Mouse (Mus musculus) olfactory bulb, adult 2 months (tissue): Measurements from ENCODE around the gene Pop7.

ENCODE experiments used
- CTCF ChIP-seq: fragments of 200-500 bp; IDR thresholded peaks from 2 replicates; pipeline ENCODE4 v1.5.1; 2012; ENCODE audit warnings: low read depth, mild to moderate bottlenecking, low read length, moderate library complexity; ENCODE audit not compliant: insufficient read depth
- POLR2A ChIP-seq: fragments of 200-500 bp; IDR thresholded peaks from 2 replicates; pipeline ENCODE4 v1.6.1; 2012; ENCODE audit warnings: mild to moderate bottlenecking, low read depth, low read length, moderate library complexity; ENCODE audit not compliant: insufficient read depth

DNA sequence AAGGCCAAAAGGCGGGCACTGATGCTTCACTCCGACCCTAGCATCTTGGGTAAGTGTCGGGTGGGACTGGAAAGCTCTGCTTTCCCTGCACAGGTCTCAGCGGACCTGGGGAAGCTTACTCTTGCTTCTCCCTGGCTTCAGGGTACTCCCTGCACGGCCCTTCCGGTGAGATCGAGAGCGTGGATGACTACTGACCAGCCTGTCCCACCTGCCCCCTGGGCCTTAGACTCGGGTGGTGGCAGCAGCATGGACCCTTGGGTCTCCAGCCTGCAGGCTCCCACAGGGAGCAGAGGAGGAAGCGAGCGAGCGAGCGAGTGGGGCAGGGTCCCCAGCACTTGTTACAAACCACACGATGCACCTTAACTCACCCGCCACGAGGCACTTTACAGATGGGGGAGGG lies 23.2 kb upstream of the Pop7 start:
- TF ChIP-seq CTCF (no peak), POLR2A (no peak)
